Mouse (Mus musculus): ENCODE data around the gene Mmp24.

- TF ChIP-seq CTCF (IDR thresholded peaks at IDR 0.05; ENCODE audit: low read depth) (no peak), EP300 (IDR thresholded peaks at IDR 0.05; ENCODE audit: low read depth) (no peak)
Observed at GRCm38 (mm10) chr2:155749394-155749793, 25.7 kb upstream of the Mmp24 start.
